Mouse (Mus musculus): Measurements from ENCODE around the gene Magea2. TPM values are rescaled to one million over a fixed set of nuclear protein-coding genes. Genes with fewer than 3 reads are reported as not detected.
"Not testable (repeated sequence)": the region's sequence is repeated elsewhere in the genome, so short reads cannot be mapped to it uniquely, and the experiment has no call there.

Magea2 gene
- not detected in 2 replicates for polyA plus RNA-seq (2014; fragmentation: Nextera tagmentation; extraction: Ambion mirVana)

- WGBS = 87% methylated on average over 3 of the region's 4 CpGs
- not testable (repeated sequence) for H3K9me3 ChIP-seq (ENCODE audit: control insufficient read depth, low read length); H3K27me3 ChIP-seq (ENCODE audit: control insufficient read depth, insufficient read depth, low read length); H3K4me3 ChIP-seq (replicated peaks; ENCODE audit: low read depth, low read length); DNase-seq; H3K4me1 ChIP-seq (ENCODE audit: control insufficient read depth, insufficient read depth, low read length); H3K9ac ChIP-seq (replicated peaks; ENCODE audit: low read length); H3K36me3 ChIP-seq (ENCODE audit: control insufficient read depth, insufficient read depth, low read length); H3K4me2 ChIP-seq (ENCODE audit: low read length); H3K27ac ChIP-seq (replicated peaks; ENCODE audit: low read depth, low read length); ATAC-seq (ENCODE audit: low FRiP score, low TSS enrichment)
Measured at GRCm38 (mm10) chrX:155093566-155093965, at the start of gene Magea2. Gene Magea2 (minus strand): TSS chrX:155093666.

- not testable (repeated sequence) for DNase-seq; ATAC-seq (ENCODE audit: low FRiP score, low TSS enrichment); H3K4me1 ChIP-seq (ENCODE audit: control insufficient read depth, insufficient read depth, low read length); H3K9me3 ChIP-seq (ENCODE audit: control insufficient read depth, low read length); H3K4me2 ChIP-seq (ENCODE audit: low read length); H3K4me3 ChIP-seq (replicated peaks; ENCODE audit: low read depth, low read length); H3K27ac ChIP-seq (replicated peaks; ENCODE audit: low read depth, low read length); H3K27me3 ChIP-seq (ENCODE audit: control insufficient read depth, insufficient read depth, low read length); H3K36me3 ChIP-seq (ENCODE audit: control insufficient read depth, insufficient read depth, low read length); H3K9ac ChIP-seq (replicated peaks; ENCODE audit: low read length)
- WGBS = 68% methylated on average over 3 of the region's 3 CpGs
Measured at GRCm38 (mm10) chrX:155128312-155128711, 34.8 kb upstream of the Magea2 start, which contains the start of gene Cldn34b2. Gene Cldn34b2 (minus strand): TSS chrX:155128412.

- Histone ChIP-seq H3K4me1 (ENCODE audit: control insufficient read depth, insufficient read depth, low read length) (no peaks in the 10 kb centered on the region), H3K9me3 (ENCODE audit: control insufficient read depth, low read length) (no peaks in the 10 kb centered on the region), H3K27ac (replicated peaks; ENCODE audit: low read depth, low read length) (no peak overlapping the region), H3K9ac (replicated peaks; ENCODE audit: low read length) (no peak overlapping the region), H3K36me3 (ENCODE audit: control insufficient read depth, insufficient read depth, low read length) (no peaks in the 10 kb centered on the region), H3K27me3 (ENCODE audit: control insufficient read depth, insufficient read depth, low read length) (no peaks in the 10 kb centered on the region), H3K4me2 (ENCODE audit: low read length) (no peak overlapping the region), H3K4me3 (replicated peaks; ENCODE audit: low read depth, low read length) (no peak overlapping the region)
- ATAC-seq (ENCODE audit: low FRiP score, low TSS enrichment) = no peak
- DNase-seq = peak; percentile 19
Measured at GRCm38 (mm10) chrX:155098024-155098423, 4.6 kb upstream of the Magea2 start.

GRCm38 (mm10) chrX:155089693-155090092, 3.8 kb downstream of the Magea2 start, which contains the start of gene Magea1:
Gene Magea1 (minus strand): TSS chrX:155089793.
- not testable (repeated sequence) for DNase-seq; H3K9ac ChIP-seq (replicated peaks; ENCODE audit: low read length); H3K27ac ChIP-seq (replicated peaks; ENCODE audit: low read depth, low read length); H3K4me2 ChIP-seq (ENCODE audit: low read length); H3K27me3 ChIP-seq (ENCODE audit: control insufficient read depth, insufficient read depth, low read length); H3K9me3 ChIP-seq (ENCODE audit: control insufficient read depth, low read length); H3K36me3 ChIP-seq (ENCODE audit: control insufficient read depth, insufficient read depth, low read length); H3K4me1 ChIP-seq (ENCODE audit: control insufficient read depth, insufficient read depth, low read length); H3K4me3 ChIP-seq (replicated peaks; ENCODE audit: low read depth, low read length); ATAC-seq (ENCODE audit: low FRiP score, low TSS enrichment)
- WGBS = 89% methylated on average over 1 of the region's 2 CpGs

GRCm38 (mm10) chrX:155063045-155063444, 30.4 kb downstream of the Magea2 start, which contains the start of gene Magea5:
Gene Magea5 (minus strand): TSS chrX:155063145.
- H3K9me3 ChIP-seq (ENCODE audit: control insufficient read depth, low read length); H3K9ac ChIP-seq (replicated peaks; ENCODE audit: low read length); H3K36me3 ChIP-seq (ENCODE audit: control insufficient read depth, insufficient read depth, low read length); H3K27me3 ChIP-seq (ENCODE audit: control insufficient read depth, insufficient read depth, low read length); ATAC-seq (ENCODE audit: low FRiP score, low TSS enrichment); H3K4me2 ChIP-seq (ENCODE audit: low read length); H3K27ac ChIP-seq (replicated peaks; ENCODE audit: low read depth, low read length); H3K4me3 ChIP-seq (replicated peaks; ENCODE audit: low read depth, low read length); H3K4me1 ChIP-seq (ENCODE audit: control insufficient read depth, insufficient read depth, low read length); DNase-seq: not testable (repeated sequence)
- 89% methylated on average over 14 of the region's 16 CpGs for WGBS

DNA sequence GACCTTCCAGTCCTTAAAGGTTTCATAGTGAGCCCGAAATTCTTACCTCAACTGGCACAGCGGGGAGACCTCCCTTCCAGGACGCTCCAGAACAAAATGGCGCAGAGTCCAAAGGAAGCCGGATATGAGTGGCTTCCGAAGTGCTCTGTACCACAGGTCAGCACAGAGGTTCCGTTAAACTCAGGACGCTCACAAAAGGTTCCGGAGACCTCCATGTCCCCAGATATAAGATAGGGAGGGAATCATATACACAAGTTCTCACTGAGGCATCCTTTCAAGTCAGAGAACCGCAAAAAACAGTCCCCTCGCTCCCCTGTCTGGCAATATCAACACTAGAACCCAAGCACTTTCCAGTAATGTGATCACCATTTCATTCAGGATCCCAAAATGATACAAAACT, 97.7 kb downstream of the Magea2 start, which contains the start of gene Magea8:
Gene Magea8, minus strand, starts transcription at position 101 of the 400 bp plus-strand sequence.
- H3K27me3 ChIP-seq (ENCODE audit: control insufficient read depth, insufficient read depth, low read length); H3K4me3 ChIP-seq (replicated peaks; ENCODE audit: low read depth, low read length); H3K36me3 ChIP-seq (ENCODE audit: control insufficient read depth, insufficient read depth, low read length); H3K4me2 ChIP-seq (ENCODE audit: low read length); H3K9ac ChIP-seq (replicated peaks; ENCODE audit: low read length); H3K4me1 ChIP-seq (ENCODE audit: control insufficient read depth, insufficient read depth, low read length); H3K9me3 ChIP-seq (ENCODE audit: control insufficient read depth, low read length); ATAC-seq (ENCODE audit: low FRiP score, low TSS enrichment); DNase-seq; H3K27ac ChIP-seq (replicated peaks; ENCODE audit: low read depth, low read length): not testable (repeated sequence)
- 89% methylated on average over 11 of the region's 11 CpGs for WGBS

Other genes starting within 250 kb of the Magea2 start
- not detected in 2 replicates for gene Cldn34b1, start 203.4 kb downstream of the Magea2 start, polyA plus RNA-seq (2014; fragmentation: Nextera tagmentation; extraction: Ambion mirVana)
- not detected in 2 replicates for gene Magea6, start 157.7 kb downstream of the Magea2 start, polyA plus RNA-seq (2014; fragmentation: Nextera tagmentation; extraction: Ambion mirVana)
- gene Magea3, start 144.2 kb downstream of the Magea2 start, polyA plus RNA-seq (2014; fragmentation: Nextera tagmentation; extraction: Ambion mirVana) = not detected in 2 replicates
- gene Magea8, start 97.8 kb downstream of the Magea2 start, polyA plus RNA-seq (2014; fragmentation: Nextera tagmentation; extraction: Ambion mirVana) = not detected in 2 replicates
- not detected in 2 replicates for gene Magea5, start 30.5 kb downstream of the Magea2 start, polyA plus RNA-seq (2014; fragmentation: Nextera tagmentation; extraction: Ambion mirVana)
- not detected in 2 replicates for gene Magea1, start 3.9 kb downstream of the Magea2 start, polyA plus RNA-seq (2014; fragmentation: Nextera tagmentation; extraction: Ambion mirVana)
- gene Cldn34b2, start 34.7 kb upstream of the Magea2 start, polyA plus RNA-seq (2014; fragmentation: Nextera tagmentation; extraction: Ambion mirVana) = not detected in 2 replicates
- 57.8 and 86.7 TPM in 2 replicates for gene Sat1, start 122.8 kb upstream of the Magea2 start, polyA plus RNA-seq (2014; fragmentation: Nextera tagmentation; extraction: Ambion mirVana)
- gene Acot9, start 168.8 kb upstream of the Magea2 start, polyA plus RNA-seq (2014; fragmentation: Nextera tagmentation; extraction: Ambion mirVana) = 48.0 and 49.9 TPM in 2 replicates
- 89.1 and 105 TPM in 2 replicates for gene Prdx4, start 247.1 kb upstream of the Magea2 start, polyA plus RNA-seq (2014; fragmentation: Nextera tagmentation; extraction: Ambion mirVana)